Mouse (Mus musculus): ENCODE results near the gene Myom1. TPM values are rescaled to one million over a fixed set of nuclear protein-coding genes. Genes with fewer than 3 reads are reported as not detected.

Gene Myom1
- polyA plus RNA-seq, 1 experiment, result 111 TPM

DNA sequence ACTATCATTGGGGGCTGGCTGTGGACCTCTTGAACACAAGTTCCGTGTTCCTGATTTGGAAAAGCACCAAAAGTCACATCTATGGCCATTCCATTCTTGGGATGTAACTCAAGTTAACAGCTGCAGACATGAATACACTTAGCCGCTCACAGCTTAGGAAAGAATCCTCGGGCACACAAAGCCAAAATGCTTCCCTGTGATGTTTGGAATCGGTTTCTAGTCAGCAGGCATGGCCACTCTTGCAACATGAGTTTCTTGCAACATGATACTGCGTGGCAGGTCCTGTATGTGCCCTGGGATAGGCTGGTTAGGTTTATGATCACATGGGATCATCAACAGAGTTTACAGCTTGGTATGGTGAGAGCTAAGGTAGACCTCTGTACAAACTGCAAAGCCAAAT, 91.4 kb downstream of the Myom1 start:
- H3K4me3 ChIP-seq (replicated peaks; ENCODE audit: control insufficient read depth, low read depth, low read length), result no peak overlapping the region
- 48% methylated on average over 5 of the region's 5 CpGs for WGBS
- TF ChIP-seq POLR2A (IDR thresholded peaks at IDR 0.05; ENCODE audit: borderline replicate concordance, control insufficient read depth, low read depth, low read length) (no peak), CTCF (IDR thresholded peaks at IDR 0.05; ENCODE audit: control insufficient read depth, insufficient read depth, low read length) (no peak)
- H3K27ac ChIP-seq (ENCODE audit: control insufficient read depth, insufficient read depth, low read depth, low read length, poor library complexity), result no peak overlapping the region
- H3K4me1 ChIP-seq (ENCODE audit: control insufficient read depth, insufficient read depth, low read length), result peaks cover 5% of the 10 kb centered on the region; the same call in 1 of the 2 replicates

DNA sequence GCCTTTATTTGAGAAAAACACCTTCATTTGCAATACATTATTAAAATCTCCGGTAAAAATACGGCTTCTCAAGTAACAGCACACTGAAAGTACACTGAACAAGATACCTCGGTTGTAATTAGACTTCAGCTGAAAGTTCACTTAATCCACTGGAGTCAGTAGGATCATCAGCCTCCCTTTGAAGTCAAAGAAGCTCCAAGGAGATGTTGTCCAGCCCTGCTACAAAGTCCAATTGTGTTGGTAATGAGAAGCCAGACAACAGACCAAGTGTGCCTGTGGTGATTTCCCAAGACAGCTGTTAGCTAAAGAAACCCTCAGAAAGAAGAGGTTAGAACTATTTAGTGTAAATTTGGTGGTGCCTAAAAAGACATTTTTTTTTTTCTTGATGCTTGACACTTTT, 92.0 kb downstream of the Myom1 start:
- WGBS, result 89% methylated on average over 3 of the region's 3 CpGs
- Histone ChIP-seq H3K4me3 (replicated peaks; ENCODE audit: control insufficient read depth, low read depth, low read length) (no peak overlapping the region), H3K4me1 (ENCODE audit: control insufficient read depth, insufficient read depth, low read length) (peaks cover 3% of the 10 kb centered on the region; the same call in 1 of the 2 replicates), H3K27ac (ENCODE audit: control insufficient read depth, insufficient read depth, low read depth, low read length, poor library complexity) (no peak overlapping the region)
- TF ChIP-seq POLR2A (IDR thresholded peaks at IDR 0.05; ENCODE audit: borderline replicate concordance, control insufficient read depth, low read depth, low read length) (no peak), CTCF (IDR thresholded peaks at IDR 0.05; ENCODE audit: control insufficient read depth, insufficient read depth, low read length) (no peak)

GRCm38 (mm10) chr17:71096557-71097208, 94.2 kb downstream of the Myom1 start:
- TF ChIP-seq CTCF (IDR thresholded peaks at IDR 0.05; ENCODE audit: control insufficient read depth, insufficient read depth, low read length), result no peak

DNA sequence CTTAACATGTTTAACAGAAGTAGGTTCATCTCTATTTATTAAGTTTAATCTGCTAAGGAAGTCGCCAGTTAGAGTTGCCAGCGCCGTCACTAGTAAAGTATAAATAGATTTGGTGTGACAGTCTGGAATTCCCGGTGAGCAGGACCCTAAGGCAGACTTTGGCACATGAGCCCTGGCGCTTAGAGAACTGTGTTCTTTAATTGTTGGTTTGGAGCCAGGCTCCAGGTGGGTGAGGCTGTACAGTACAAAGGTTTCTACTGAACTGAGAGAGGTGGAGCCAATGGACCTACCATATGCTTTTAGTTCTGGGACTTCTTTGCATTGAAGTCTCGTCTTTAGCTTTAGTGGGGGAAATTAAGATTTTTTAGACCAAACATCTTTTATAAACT, 94.8 kb downstream of the Myom1 start:
- Histone ChIP-seq H3K4me3 (replicated peaks; ENCODE audit: control insufficient read depth, low read depth, low read length) (no peak overlapping the region), H3K27ac (ENCODE audit: control insufficient read depth, insufficient read depth, low read depth, low read length, poor library complexity) (no peak overlapping the region), H3K4me1 (ENCODE audit: control insufficient read depth, insufficient read depth, low read length) (peaks cover 3% of the 10 kb centered on the region; the same call in 1 of the 2 replicates)
- TF ChIP-seq CTCF (IDR thresholded peaks at IDR 0.05; ENCODE audit: control insufficient read depth, insufficient read depth, low read length) (no peak), POLR2A (IDR thresholded peaks at IDR 0.05; ENCODE audit: borderline replicate concordance, control insufficient read depth, low read depth, low read length) (no peak)
- 82% methylated on average over 6 of the region's 6 CpGs for WGBS

More at GRCm38 (mm10) chr17:71096557-71097208, 94.2 kb downstream of the Myom1 start:
- WGBS, result 67% methylated on average over 8 of the region's 8 CpGs
- H3K27ac ChIP-seq (ENCODE audit: control insufficient read depth, insufficient read depth, low read depth, low read length, poor library complexity), result no peak overlapping the region
- no peak overlapping the region for H3K4me3 ChIP-seq (replicated peaks; ENCODE audit: control insufficient read depth, low read depth, low read length)
- peaks cover 3% of the 10 kb centered on the region; the same call in 1 of the 2 replicates for H3K4me1 ChIP-seq (ENCODE audit: control insufficient read depth, insufficient read depth, low read length)

GRCm38 (mm10) chr17:71098606-71099005, 96.2 kb downstream of the Myom1 start:
- H3K4me1 ChIP-seq (ENCODE audit: control insufficient read depth, insufficient read depth, low read length), result peaks cover under 1% of the 10 kb centered on the region; the same call in 1 of the 2 replicates
- no peak overlapping the region for H3K27ac ChIP-seq (ENCODE audit: control insufficient read depth, insufficient read depth, low read depth, low read length, poor library complexity)
- TF ChIP-seq POLR2A (IDR thresholded peaks at IDR 0.05; ENCODE audit: borderline replicate concordance, control insufficient read depth, low read depth, low read length) (no peak), CTCF (IDR thresholded peaks at IDR 0.05; ENCODE audit: control insufficient read depth, insufficient read depth, low read length) (no peak)
- 90% methylated on average over 3 of the region's 3 CpGs for WGBS
- H3K4me3 ChIP-seq (replicated peaks; ENCODE audit: control insufficient read depth, low read depth, low read length), result no peak overlapping the region

DNA sequence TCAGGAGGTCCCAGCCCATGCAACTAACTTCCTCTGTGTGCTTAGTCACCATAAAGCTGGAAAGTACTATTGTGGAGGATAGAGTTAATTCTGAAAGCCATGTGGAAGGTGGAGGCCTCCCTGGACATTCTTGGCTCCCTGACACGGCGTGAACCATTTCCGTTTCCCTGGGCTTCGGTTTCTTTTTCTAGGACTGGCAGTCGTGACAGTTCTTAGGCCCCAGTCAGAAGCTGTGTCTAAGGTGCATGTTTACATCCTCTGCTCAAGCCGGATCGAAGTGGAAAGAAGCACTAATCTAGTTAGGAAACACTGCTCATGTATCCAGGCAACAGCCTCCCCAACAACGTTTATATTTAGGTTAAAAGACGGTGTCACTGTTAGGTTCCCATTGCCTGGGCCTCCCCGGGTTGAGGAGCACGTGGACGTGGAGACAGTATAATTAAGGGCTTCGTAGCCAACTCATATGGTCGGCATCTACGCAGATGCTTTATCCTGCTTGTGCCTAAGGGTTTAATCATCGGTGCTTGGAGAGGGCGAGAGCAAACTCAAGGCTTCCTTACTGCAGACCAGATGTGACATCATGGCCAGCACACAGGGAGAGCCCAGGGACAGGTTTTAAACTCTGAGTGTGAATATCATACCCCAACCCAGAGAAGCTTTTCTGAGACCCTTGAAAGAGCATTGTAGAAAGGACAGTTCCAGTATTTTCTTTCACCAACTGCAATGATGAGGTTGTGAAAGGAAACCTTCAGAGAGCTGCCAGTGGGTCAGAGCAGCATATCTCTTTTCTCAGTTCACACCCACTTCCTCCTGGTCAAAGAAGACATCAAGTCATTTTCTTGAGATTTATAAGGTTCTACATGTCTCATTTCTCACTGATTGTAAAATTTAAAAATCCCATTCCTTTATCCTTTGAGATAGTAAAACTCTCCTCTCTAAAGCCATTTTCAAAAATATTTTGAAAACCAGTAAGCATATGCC, 100.4 kb downstream of the Myom1 start:
- Histone ChIP-seq H3K27ac (ENCODE audit: control insufficient read depth, insufficient read depth, low read depth, low read length, poor library complexity) (no peak overlapping the region), H3K4me1 (ENCODE audit: control insufficient read depth, insufficient read depth, low read length) (no peaks in the 10 kb centered on the region), H3K4me3 (replicated peaks; ENCODE audit: control insufficient read depth, low read depth, low read length) (no peak overlapping the region)
- no peak for TF ChIP-seq POLR2A (IDR thresholded peaks at IDR 0.05; ENCODE audit: borderline replicate concordance, control insufficient read depth, low read depth, low read length)
- TF ChIP-seq CTCF (IDR thresholded peaks at IDR 0.05; ENCODE audit: control insufficient read depth, insufficient read depth, low read length), result no peak
- 26% methylated on average over 17 of the region's 17 CpGs for WGBS

DNA sequence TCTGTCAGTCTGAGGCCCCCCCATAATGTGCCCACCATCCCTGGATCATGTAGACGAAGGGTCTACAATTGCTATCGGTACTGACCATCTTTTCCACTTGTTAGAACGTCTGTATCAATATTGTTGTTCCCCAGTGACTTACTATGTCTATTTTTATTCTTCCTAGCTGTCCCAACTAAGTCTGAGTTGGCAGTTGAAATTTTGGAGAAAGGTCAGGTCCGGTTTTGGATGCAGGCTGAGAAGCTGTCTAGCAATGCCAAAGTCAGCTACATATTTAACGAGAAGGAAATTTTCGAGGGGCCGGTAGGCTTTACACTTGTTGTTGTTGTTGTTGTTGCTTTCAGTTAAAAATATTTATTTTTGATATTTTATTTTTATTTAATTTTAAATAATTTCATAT, 102.9 kb downstream of the Myom1 start:
- 88% methylated on average over 7 of the region's 7 CpGs for WGBS
- no peak overlapping the region for H3K27ac ChIP-seq (ENCODE audit: control insufficient read depth, insufficient read depth, low read depth, low read length, poor library complexity)
- no peak for TF ChIP-seq CTCF (IDR thresholded peaks at IDR 0.05; ENCODE audit: control insufficient read depth, insufficient read depth, low read length)
- no peak for TF ChIP-seq POLR2A (IDR thresholded peaks at IDR 0.05; ENCODE audit: borderline replicate concordance, control insufficient read depth, low read depth, low read length)
- no peaks in the 10 kb centered on the region for H3K4me1 ChIP-seq (ENCODE audit: control insufficient read depth, insufficient read depth, low read length)
- H3K4me3 ChIP-seq (replicated peaks; ENCODE audit: control insufficient read depth, low read depth, low read length), result no peak overlapping the region

GRCm38 (mm10) chr17:71106250-71106649, 103.8 kb downstream of the Myom1 start:
- 85% methylated on average over 8 of the region's 8 CpGs for WGBS
- no peak for TF ChIP-seq POLR2A (IDR thresholded peaks at IDR 0.05; ENCODE audit: borderline replicate concordance, control insufficient read depth, low read depth, low read length)
- TF ChIP-seq CTCF (IDR thresholded peaks at IDR 0.05; ENCODE audit: control insufficient read depth, insufficient read depth, low read length), result no peak
- Histone ChIP-seq H3K4me3 (replicated peaks; ENCODE audit: control insufficient read depth, low read depth, low read length) (no peak overlapping the region), H3K27ac (ENCODE audit: control insufficient read depth, insufficient read depth, low read depth, low read length, poor library complexity) (no peak overlapping the region), H3K4me1 (ENCODE audit: control insufficient read depth, insufficient read depth, low read length) (no peaks in the 10 kb centered on the region)
